Mouse (Mus musculus) midbrain, embryonic 15.5 days (tissue): ENCODE data around the gene Morn1. TPM values are rescaled to one million over a fixed set of nuclear protein-coding genes. Genes with fewer than 3 reads are reported as not detected.
A peak's percentile ranks its signal among the peaks of the same experiment; 100 is the strongest.

ENCODE experiments used
- ATAC-seq: fragments of 200-750 bp; cut with Nextera tagmentation; replicated peaks from 2 replicates; pipeline ENCODE4 v1.8.0; 2017; ENCODE audit warnings: moderate TSS enrichment
- H3K27ac ChIP-seq: fragments of 300-500 bp; sonication (generic); 2 replicates; pipeline ENCODE4 v1.5.1; 2015; ENCODE audit warnings: mild to moderate bottlenecking, inconsistent platforms
- H3K27me3 ChIP-seq: fragments of 300-500 bp; sonication (generic); replicated peaks from 2 replicates; pipeline ENCODE4 v1.6.1; 2015; ENCODE audit warnings: inconsistent platforms
- H3K36me3 ChIP-seq: fragments of 300-500 bp; sonication (generic); replicated peaks from 2 replicates; pipeline ENCODE4 v1.6.1; 2015; ENCODE audit warnings: inconsistent platforms
- H3K4me1 ChIP-seq: fragments of 300-500 bp; sonication (generic); 2 replicates; pipeline ENCODE4 v1.6.1; 2015; ENCODE audit warnings: inconsistent platforms
- H3K4me2 ChIP-seq: fragments of 300-500 bp; sonication (generic); 2 replicates; pipeline ENCODE4 v1.6.1; 2015; ENCODE audit warnings: inconsistent platforms, mild to moderate bottlenecking, moderate library complexity
- H3K4me3 ChIP-seq: fragments of 300-500 bp; sonication (generic); 2 replicates; pipeline ENCODE4 v1.5.1; 2015; ENCODE audit warnings: mild to moderate bottlenecking, inconsistent platforms
- H3K9ac ChIP-seq: fragments of 300-500 bp; sonication (generic); 2 replicates; pipeline ENCODE4 v1.6.1; 2015; ENCODE audit warnings: mild to moderate bottlenecking, inconsistent platforms
- H3K9me3 ChIP-seq: fragments of 300-500 bp; sonication (generic); 2 replicates; pipeline ENCODE4 v1.6.1; 2016; ENCODE audit warnings: inconsistent platforms
- WGBS: fragments of 180-500 bp; shearing (Covaris S2); methylation state at CpG from one replicate; pipeline ENCODE4 v1.1.7; 2015; ENCODE audit warnings: mixed read lengths; 5-methylcytosine and 5-hydroxymethylcytosine counted together
- polyA plus RNA-seq: library from polyadenylated mRNA; unstranded; fragments of >200 nt; fragmentation: Nextera tagmentation; extraction: Ambion mirVana; gene quantifications from 2 replicates; pipeline ENCODE4 v1.2.1, GENCODE M21; 2015

Morn1 gene
- polyA plus RNA-seq, 1 experiment from 2014 or later: 8.2 TPM

GRCm38 (mm10) chr4:155173822-155174785 is 87.7 kb downstream of the Morn1 start:
- H3K9me3 ChIP-seq: no peaks in the 10 kb centered on the region
- ATAC-seq: no peak
- no peak overlapping the region for H3K4me3 ChIP-seq
- 22% methylated on average over 16 of the region's 17 CpGs for WGBS
- no peaks in the 10 kb centered on the region for H3K36me3 ChIP-seq
- no peaks in the 10 kb centered on the region for H3K27me3 ChIP-seq
- H3K4me2 ChIP-seq: peak overlapping the region; percentile 18; the same call in 1 of the 2 replicates
- H3K4me1 ChIP-seq: peaks cover 73% of the 10 kb centered on the region
- peak overlapping the region; percentile 78 for H3K27ac ChIP-seq
- H3K9ac ChIP-seq: no peak overlapping the region

- WGBS: 61% methylated on average over 3 of the region's 3 CpGs
- H3K9ac ChIP-seq: no peak overlapping the region
- peaks cover 72% of the 10 kb centered on the region for H3K4me1 ChIP-seq
- H3K36me3 ChIP-seq: no peaks in the 10 kb centered on the region
- H3K9me3 ChIP-seq: no peaks in the 10 kb centered on the region
- H3K4me2 ChIP-seq: no peak overlapping the region
- H3K27me3 ChIP-seq: no peaks in the 10 kb centered on the region
- ATAC-seq: no peak
- H3K4me3 ChIP-seq: no peak overlapping the region
- H3K27ac ChIP-seq: no peak overlapping the region
Observed at GRCm38 (mm10) chr4:155176210-155176609, 89.8 kb downstream of the Morn1 start.

- Histone ChIP-seq H3K4me1 (peaks cover 51% of the 10 kb centered on the region), H3K27me3 (no peaks in the 10 kb centered on the region), H3K9ac (no peak overlapping the region), H3K27ac (peak overlapping the region; percentile 58), H3K36me3 (no peaks in the 10 kb centered on the region), H3K4me2 (peak overlapping the region; percentile 12; the same call in 1 of the 2 replicates), H3K4me3 (no peak overlapping the region), H3K9me3 (no peaks in the 10 kb centered on the region)
- ATAC-seq: peak; percentile 38; the same call in 1 of the 2 replicates
- WGBS: 4% methylated on average over 6 of the region's 6 CpGs
Observed at GRCm38 (mm10) chr4:155178274-155178673, 91.9 kb downstream of the Morn1 start.

GRCm38 (mm10) chr4:155178981-155179512 is 92.7 kb downstream of the Morn1 start:
- no peak for ATAC-seq

GRCm38 (mm10) chr4:155183201-155183600 is 96.8 kb downstream of the Morn1 start:
- no peak for ATAC-seq
- peaks cover 37% of the 10 kb centered on the region for H3K4me1 ChIP-seq
- 86% methylated on average over 7 of the region's 7 CpGs for WGBS

More at GRCm38 (mm10) chr4:155178981-155179512, 92.7 kb downstream of the Morn1 start:
- H3K4me1 ChIP-seq: peaks cover 43% of the 10 kb centered on the region
- no peaks in the 10 kb centered on the region for H3K36me3 ChIP-seq
- no peak overlapping the region for H3K9ac ChIP-seq
- no peaks in the 10 kb centered on the region for H3K27me3 ChIP-seq
- H3K4me2 ChIP-seq: no peak overlapping the region
- peak overlapping the region; percentile 58 for H3K27ac ChIP-seq
- 43% methylated on average over 3 of the region's 3 CpGs for WGBS
- H3K4me3 ChIP-seq: no peak overlapping the region
- no peaks in the 10 kb centered on the region for H3K9me3 ChIP-seq

GRCm38 (mm10) chr4:155184248-155185070 is 98.1 kb downstream of the Morn1 start:
- Histone ChIP-seq H3K36me3 (no peaks in the 10 kb centered on the region), H3K27ac (no peak overlapping the region), H3K4me1 (peaks cover 36% of the 10 kb centered on the region), H3K4me2 (no peak overlapping the region), H3K4me3 (no peak overlapping the region), H3K9ac (no peak overlapping the region), H3K9me3 (no peaks in the 10 kb centered on the region), H3K27me3 (no peaks in the 10 kb centered on the region)
- no peak for ATAC-seq
- 83% methylated on average over 18 of the region's 18 CpGs for WGBS

More at GRCm38 (mm10) chr4:155183201-155183600, 96.8 kb downstream of the Morn1 start:
- no peaks in the 10 kb centered on the region for H3K27me3 ChIP-seq
- no peaks in the 10 kb centered on the region for H3K9me3 ChIP-seq
- H3K4me2 ChIP-seq: no peak overlapping the region
- H3K27ac ChIP-seq: no peak overlapping the region
- H3K36me3 ChIP-seq: no peaks in the 10 kb centered on the region
- no peak overlapping the region for H3K9ac ChIP-seq
- no peak overlapping the region for H3K4me3 ChIP-seq

GRCm38 (mm10) chr4:155185845-155186244 is 99.5 kb downstream of the Morn1 start:
- Histone ChIP-seq H3K36me3 (no peaks in the 10 kb centered on the region), H3K9me3 (no peaks in the 10 kb centered on the region), H3K27ac (no peak overlapping the region), H3K9ac (no peak overlapping the region), H3K4me2 (no peak overlapping the region), H3K4me1 (peaks cover 47% of the 10 kb centered on the region), H3K4me3 (no peak overlapping the region), H3K27me3 (no peaks in the 10 kb centered on the region)
- WGBS: 88% methylated on average over 9 of the region's 9 CpGs
- no peak for ATAC-seq

- Histone ChIP-seq H3K4me3 (no peak overlapping the region), H3K4me2 (no peak overlapping the region), H3K27ac (no peak overlapping the region), H3K9me3 (no peaks in the 10 kb centered on the region), H3K36me3 (no peaks in the 10 kb centered on the region), H3K27me3 (no peaks in the 10 kb centered on the region), H3K4me1 (peaks cover 50% of the 10 kb centered on the region), H3K9ac (no peak overlapping the region)
- WGBS: 47% methylated on average over 3 of the region's 3 CpGs
- no peak for ATAC-seq
Observed at GRCm38 (mm10) chr4:155187192-155187674, 100.9 kb downstream of the Morn1 start.

- Histone ChIP-seq H3K36me3 (no peaks in the 10 kb centered on the region), H3K27me3 (no peaks in the 10 kb centered on the region), H3K9ac (no peak overlapping the region), H3K4me3 (no peak overlapping the region), H3K4me1 (peaks cover 53% of the 10 kb centered on the region), H3K27ac (no peak overlapping the region), H3K9me3 (no peaks in the 10 kb centered on the region), H3K4me2 (no peak overlapping the region)
- ATAC-seq: no peak
- 10% methylated on average over 8 of the region's 8 CpGs for WGBS
Observed at GRCm38 (mm10) chr4:155188341-155188740, 102.0 kb downstream of the Morn1 start.

- no peak for ATAC-seq
- peaks cover 53% of the 10 kb centered on the region for H3K4me1 ChIP-seq
- H3K4me3 ChIP-seq: no peak overlapping the region
- no peak overlapping the region for H3K27ac ChIP-seq
- no peaks in the 10 kb centered on the region for H3K36me3 ChIP-seq
- no peak overlapping the region for H3K4me2 ChIP-seq
- H3K9ac ChIP-seq: no peak overlapping the region
- H3K27me3 ChIP-seq: no peaks in the 10 kb centered on the region
- H3K9me3 ChIP-seq: no peaks in the 10 kb centered on the region
Observed at GRCm38 (mm10) chr4:155188803-155189202, 102.4 kb downstream of the Morn1 start.

- no peaks in the 10 kb centered on the region for H3K9me3 ChIP-seq
- 8% methylated on average over 4 of the region's 4 CpGs for WGBS
- no peaks in the 10 kb centered on the region for H3K27me3 ChIP-seq
- no peak overlapping the region for H3K9ac ChIP-seq
- H3K27ac ChIP-seq: no peak overlapping the region
- H3K4me3 ChIP-seq: no peak overlapping the region
- peaks cover 48% of the 10 kb centered on the region for H3K4me1 ChIP-seq
- ATAC-seq: no peak
- no peaks in the 10 kb centered on the region for H3K36me3 ChIP-seq
- no peak overlapping the region for H3K4me2 ChIP-seq
Observed at GRCm38 (mm10) chr4:155189711-155190139, 103.3 kb downstream of the Morn1 start.

GRCm38 (mm10) chr4:155190275-155190674 is 103.9 kb downstream of the Morn1 start:
- no peak overlapping the region for H3K27ac ChIP-seq
- ATAC-seq: no peak

More at GRCm38 (mm10) chr4:155190275-155190674, 103.9 kb downstream of the Morn1 start:
- Histone ChIP-seq H3K27me3 (no peaks in the 10 kb centered on the region), H3K9me3 (no peaks in the 10 kb centered on the region), H3K9ac (no peak overlapping the region), H3K36me3 (no peaks in the 10 kb centered on the region), H3K4me1 (peaks cover 43% of the 10 kb centered on the region), H3K4me3 (no peak overlapping the region), H3K4me2 (no peak overlapping the region)
- WGBS: 50% methylated on average over 7 of the region's 7 CpGs
